Mouse (Mus musculus): ENCODE data around the gene Ahr. TPM values are rescaled to one million over a fixed set of nuclear protein-coding genes. Genes with fewer than 3 reads are reported as not detected.
A peak's percentile ranks its signal among the peaks of the same experiment; 100 is the strongest.

Ahr gene
- polyA plus RNA-seq, 1 experiment from 2014 or later = 18.2 TPM

DNA sequence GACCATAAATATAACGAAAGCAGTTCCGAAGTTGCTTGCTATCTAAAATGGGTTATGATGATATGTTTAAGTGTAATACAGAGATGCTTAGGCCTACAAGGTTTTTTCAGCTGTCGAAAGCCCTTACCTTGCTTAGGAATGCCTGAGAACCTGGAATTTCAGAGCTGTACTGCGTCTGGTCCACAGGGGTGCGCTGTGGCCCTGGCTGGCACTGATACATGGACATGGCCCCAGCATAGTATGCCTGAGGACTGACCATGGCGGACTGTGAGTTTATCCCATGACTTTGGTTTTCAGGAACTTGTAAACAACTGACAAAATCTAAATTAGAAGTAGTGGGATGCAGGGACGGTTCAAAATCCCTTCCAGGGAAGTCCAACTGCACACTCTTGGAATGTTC, 31.3 kb downstream of the Ahr start:
- no peaks in the 10 kb centered on the region for H3K27me3 ChIP-seq
- no peaks in the 10 kb centered on the region for H3K9me3 ChIP-seq
- H3K9ac ChIP-seq = no peak overlapping the region
- 84% methylated on average over 7 of the region's 7 CpGs for WGBS
- H3K36me3 ChIP-seq = 0 out of 2 replicates have a peak, but pooled peaks cover 8% of the 10 kb centered on the region
- no peak overlapping the region for H3K27ac ChIP-seq
- H3K4me2 ChIP-seq = no peak overlapping the region
- no peak overlapping the region for H3K4me3 ChIP-seq
- ATAC-seq (ENCODE audit: insufficient number of reproducible peaks, low FRiP score, low TSS enrichment, low read depth) = no peak
- H3K4me1 ChIP-seq = no peaks in the 10 kb centered on the region

DNA sequence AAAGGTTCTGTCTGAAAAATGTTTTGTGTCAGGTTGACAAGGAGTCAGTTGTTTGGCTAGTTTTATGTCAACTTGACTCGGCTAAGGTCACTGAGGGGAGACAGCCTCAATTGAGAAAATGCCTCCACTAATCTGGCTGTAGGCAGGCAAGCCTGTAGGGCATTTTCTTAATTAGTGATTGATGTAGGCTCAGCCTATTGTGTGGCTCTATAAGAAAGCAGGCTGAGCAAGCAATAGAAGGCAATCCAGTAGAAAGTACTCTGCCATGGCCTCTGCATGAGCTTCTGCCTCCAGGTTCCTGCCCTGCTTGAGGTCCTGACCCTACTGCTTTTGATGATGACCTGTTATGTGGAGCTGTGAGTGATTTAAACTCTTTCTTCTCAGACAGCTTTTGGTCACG, 33.4 kb downstream of the Ahr start:
- Histone ChIP-seq H3K4me1 (no peaks in the 10 kb centered on the region), H3K27me3 (no peaks in the 10 kb centered on the region), H3K9ac (no peak overlapping the region), H3K27ac (no peak overlapping the region), H3K4me2 (no peak overlapping the region), H3K4me3 (no peak overlapping the region), H3K36me3 (0 out of 2 replicates have a peak, but pooled peaks cover 8% of the 10 kb centered on the region), H3K9me3 (no peaks in the 10 kb centered on the region)
- no peak for ATAC-seq (ENCODE audit: insufficient number of reproducible peaks, low FRiP score, low TSS enrichment, low read depth)
- WGBS = 21% methylated on average over 2 of the region's 2 CpGs

DNA sequence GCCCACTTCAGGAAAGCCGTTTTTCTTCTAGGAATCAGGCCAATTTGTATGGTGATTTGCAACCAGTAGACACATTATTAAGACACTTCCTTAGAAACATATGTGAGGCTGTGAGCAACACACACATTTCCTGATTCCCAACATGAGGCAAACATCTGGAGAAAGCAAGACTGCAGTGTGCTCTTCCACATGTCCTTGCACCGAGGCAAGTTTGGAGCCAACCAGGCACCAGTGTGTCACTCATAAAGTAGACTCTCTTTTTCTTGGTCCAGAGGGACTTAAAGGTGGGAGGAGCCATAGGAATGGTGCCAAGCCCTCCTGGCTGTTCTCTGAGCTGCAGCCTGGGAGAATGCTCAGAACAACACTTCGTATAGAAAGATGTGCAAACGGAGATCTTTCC, 39.6 kb downstream of the Ahr start:
- Histone ChIP-seq H3K27me3 (no peaks in the 10 kb centered on the region), H3K9ac (no peak overlapping the region), H3K4me1 (peaks cover 8% of the 10 kb centered on the region), H3K4me3 (no peak overlapping the region), H3K27ac (no peak overlapping the region), H3K9me3 (no peaks in the 10 kb centered on the region), H3K4me2 (no peak overlapping the region), H3K36me3 (no peaks in the 10 kb centered on the region)
- WGBS = 18% methylated on average over 4 of the region's 4 CpGs
- peak; percentile 80 for ATAC-seq (ENCODE audit: insufficient number of reproducible peaks, low FRiP score, low TSS enrichment, low read depth)

DNA sequence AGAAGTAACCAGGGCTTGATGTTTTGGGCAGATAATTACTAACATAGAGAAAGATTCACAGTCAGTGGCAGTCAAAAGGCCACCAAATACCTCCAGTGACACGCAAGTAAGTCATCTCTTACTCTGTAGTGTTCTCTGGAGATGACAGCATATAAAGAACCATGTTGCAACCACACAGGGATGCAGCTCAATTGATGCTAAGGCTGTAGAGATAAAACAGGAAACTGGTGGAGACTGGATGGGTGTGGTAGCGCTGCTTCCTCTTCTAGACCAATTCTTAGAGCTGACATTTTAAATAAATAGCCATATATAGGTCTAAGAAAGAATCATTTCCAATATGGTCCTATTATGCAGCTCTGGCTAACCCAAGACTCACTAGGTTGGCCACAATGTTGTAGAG, 54.1 kb downstream of the Ahr start:
- WGBS = 84% methylated on average over 2 of the region's 2 CpGs
- Histone ChIP-seq H3K9ac (no peak overlapping the region), H3K4me2 (no peak overlapping the region), H3K4me1 (no peaks in the 10 kb centered on the region), H3K27ac (no peak overlapping the region), H3K27me3 (no peaks in the 10 kb centered on the region), H3K36me3 (no peaks in the 10 kb centered on the region), H3K9me3 (no peaks in the 10 kb centered on the region), H3K4me3 (no peak overlapping the region)
- ATAC-seq (ENCODE audit: insufficient number of reproducible peaks, low FRiP score, low TSS enrichment, low read depth) = no peak

DNA sequence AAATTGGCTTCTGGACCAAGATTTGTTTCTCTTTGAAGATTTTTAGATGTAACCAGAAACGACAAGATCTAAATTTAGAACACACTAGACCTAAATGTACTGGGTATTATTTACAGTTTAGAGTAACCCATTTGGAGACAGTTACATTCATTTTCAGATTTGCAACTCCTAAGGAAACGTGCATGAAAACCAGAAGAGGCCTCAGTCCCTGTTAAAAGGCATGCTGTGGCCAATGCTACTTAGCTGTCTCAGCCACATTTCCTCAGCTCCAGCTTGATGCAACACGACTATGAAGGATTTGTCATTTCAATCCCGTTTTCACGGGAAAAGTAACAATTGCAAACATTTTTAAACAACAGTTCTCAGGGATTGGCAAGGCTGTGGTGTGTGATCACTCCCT, 55.9 kb downstream of the Ahr start:
- H3K9me3 ChIP-seq = no peaks in the 10 kb centered on the region
- H3K27ac ChIP-seq = peak overlapping the region; percentile 44; the same call in 1 of the 2 replicates
- no peaks in the 10 kb centered on the region for H3K27me3 ChIP-seq
- H3K4me2 ChIP-seq = no peak overlapping the region
- no peak overlapping the region for H3K9ac ChIP-seq
- H3K4me1 ChIP-seq = no peaks in the 10 kb centered on the region
- no peak overlapping the region for H3K4me3 ChIP-seq
- no peak for ATAC-seq (ENCODE audit: insufficient number of reproducible peaks, low FRiP score, low TSS enrichment, low read depth)
- no peaks in the 10 kb centered on the region for H3K36me3 ChIP-seq
- WGBS = 29% methylated on average over 5 of the region's 5 CpGs

GRCm38 (mm10) chr12:35463457-35463856, 71.4 kb downstream of the Ahr start:
- Histone ChIP-seq H3K9ac (no peak overlapping the region), H3K27me3 (no peaks in the 10 kb centered on the region), H3K4me2 (no peak overlapping the region), H3K4me3 (no peak overlapping the region), H3K4me1 (no peaks in the 10 kb centered on the region), H3K27ac (no peak overlapping the region), H3K9me3 (no peaks in the 10 kb centered on the region), H3K36me3 (no peaks in the 10 kb centered on the region)
- no peak for ATAC-seq (ENCODE audit: insufficient number of reproducible peaks, low FRiP score, low TSS enrichment, low read depth)
- WGBS = 82% methylated on average over 1 of the region's 1 CpGs

- Histone ChIP-seq H3K9me3 (no peaks in the 10 kb centered on the region), H3K4me3 (no peak overlapping the region), H3K27me3 (no peaks in the 10 kb centered on the region), H3K36me3 (no peaks in the 10 kb centered on the region), H3K27ac (no peak overlapping the region), H3K4me1 (no peaks in the 10 kb centered on the region), H3K4me2 (no peak overlapping the region), H3K9ac (no peak overlapping the region)
- ATAC-seq (ENCODE audit: insufficient number of reproducible peaks, low FRiP score, low TSS enrichment, low read depth) = no peak
- 78% methylated on average over 6 of the region's 6 CpGs for WGBS
Measured at GRCm38 (mm10) chr12:35462667-35463066, 72.2 kb downstream of the Ahr start.

- Histone ChIP-seq H3K4me3 (no peak overlapping the region), H3K9me3 (no peaks in the 10 kb centered on the region), H3K36me3 (no peaks in the 10 kb centered on the region), H3K27ac (no peak overlapping the region), H3K27me3 (no peaks in the 10 kb centered on the region), H3K9ac (no peak overlapping the region), H3K4me1 (no peaks in the 10 kb centered on the region), H3K4me2 (no peak overlapping the region)
- no peak for ATAC-seq (ENCODE audit: insufficient number of reproducible peaks, low FRiP score, low TSS enrichment, low read depth)
- WGBS = 83% methylated on average over 3 of the region's 3 CpGs
Measured at GRCm38 (mm10) chr12:35459662-35460061, 75.2 kb downstream of the Ahr start.

Measured in limb, embryonic 15.5 days (tissue).